Mouse (Mus musculus) liver, embryonic 14.5 days (tissue): ENCODE data around the gene Copb2. TPM values are rescaled to one million over a fixed set of nuclear protein-coding genes. Genes with fewer than 3 reads are reported as not detected.

Experiments used
- ATAC-seq: fragments of 200-750 bp; cut with Nextera tagmentation; 2 replicates; pipeline ENCODE4 v1.8.0; 2017; ENCODE audit warnings: moderate number of reproducible peaks, mild to moderate bottlenecking, moderate library complexity; ENCODE audit not compliant: insufficient read depth
- DNase-seq, 3 experiments: peaks; one replicate each; pipeline ENCODE4 v3.0.0-alpha.2; 2012 to 2013; ENCODE audit warnings: low read depth in 3 of 3, low spot score in 3 of 3
- H3K27ac ChIP-seq: fragments of 300-500 bp; sonication (generic); 2 replicates; pipeline ENCODE4 v1.5.1; 2014; ENCODE audit warnings: moderate library complexity, mild to moderate bottlenecking, control low read depth, inconsistent platforms
- H3K27me3 ChIP-seq: fragments of 300-500 bp; sonication (generic); 2 replicates; pipeline ENCODE4 v1.6.1; 2014; ENCODE audit warnings: mild to moderate bottlenecking, low read length, moderate library complexity; ENCODE audit not compliant: control insufficient read depth, insufficient read depth
- H3K36me3 ChIP-seq: fragments of 300-500 bp; sonication (generic); replicated peaks from 2 replicates; pipeline ENCODE4 v1.6.1; 2014; ENCODE audit warnings: low read depth; ENCODE audit not compliant: control insufficient read depth, insufficient read depth
- H3K4me1 ChIP-seq, 2 experiments: fragments of 200-500 bp in 1 of 2; fragments of 300-500 bp in 1 of 2; sonication (generic) in 1 of 2; replicated peaks; 2 replicates each; pipeline ENCODE4 v1.6.1; 2012 to 2014; ENCODE audit warnings: antibody characterized with exemption in 1 of 2, inconsistent platforms in 1 of 2, low read length in 1 of 2; ENCODE audit not compliant: control insufficient read depth in 2 of 2, insufficient read depth in 2 of 2
- H3K4me2 ChIP-seq: fragments of 300-500 bp; sonication (generic); 2 replicates; pipeline ENCODE4 v1.6.1; 2014; ENCODE audit warnings: low read depth, mild to moderate bottlenecking, control low read depth, moderate library complexity
- H3K4me3 ChIP-seq, 2 experiments: fragments of 200-500 bp in 1 of 2; fragments of 300-500 bp in 1 of 2; sonication (generic) in 1 of 2; 2 replicates each; pipeline ENCODE4 v1.5.1; 2012 to 2014; ENCODE audit warnings: low read depth in 2 of 2, low read length in 2 of 2, mild to moderate bottlenecking in 2 of 2, control low read depth in 1 of 2, inconsistent platforms in 1 of 2, moderate library complexity in 1 of 2; ENCODE audit not compliant: insufficient read depth in 1 of 2
- H3K9ac ChIP-seq: fragments of 300-500 bp; sonication (generic); replicated peaks from 2 replicates; pipeline ENCODE4 v1.6.1; 2014; ENCODE audit warnings: mild to moderate bottlenecking, control low read depth, moderate library complexity
- H3K9me3 ChIP-seq: fragments of 300-500 bp; sonication (generic); 2 replicates; pipeline ENCODE4 v1.6.1; 2016; ENCODE audit warnings: low read length, mixed read lengths; ENCODE audit not compliant: control insufficient read depth
- CTCF ChIP-seq: IDR thresholded peaks from 2 replicates; pipeline ENCODE4 v1.5.1; 2016; ENCODE audit warnings: antibody characterized with exemption, low read depth, control low read depth
- EP300 ChIP-seq: IDR thresholded peaks from 2 replicates; pipeline ENCODE4 v1.6.1; 2016; ENCODE audit warnings: antibody characterized with exemption, low read depth
- WGBS: fragments of 180-500 bp; shearing (Covaris S2); extraction: QIAGEN DNeasy Blood & Tissue Kit; methylation state at CpG from one replicate; pipeline ENCODE4 v1.1.7; 2014; ENCODE audit not compliant: insufficient replicate concordance; 5-methylcytosine and 5-hydroxymethylcytosine counted together
- polyA plus RNA-seq, 2 experiments: library from polyadenylated mRNA; depleted of rRNA in 1 of 2; stranded (reverse) in 1 of 2; unstranded in 1 of 2; fragments of >200 nt; fragmentation: Nextera tagmentation in 1 of 2; extraction: Ambion mirVana in 1 of 2; gene quantifications; 2 replicates each; pipeline versions ENCODE4 v1.2.1 to v1.2.3; 2012 to 2014

The Copb2 gene
- polyA plus RNA-seq, 2 experiments = 40.7 to 76.6 TPM

- Histone ChIP-seq H3K4me1 (peaks cover 5 to 11% of the 10 kb centered on the region in 2 experiments; a peak in 3 of 4 replicates), H3K4me3 (peak overlapping the region; percentile 92 to 100), H3K9me3 (no peaks in the 10 kb centered on the region), H3K36me3 (peaks cover 6% of the 10 kb centered on the region), H3K9ac (no peak overlapping the region), H3K27me3 (no peaks in the 10 kb centered on the region), H3K27ac (no peak overlapping the region), H3K4me2 (peak overlapping the region; percentile 90)
- 39% methylated on average over 11 of the region's 11 CpGs for WGBS
- no peak for DNase-seq
- ATAC-seq = no peak
- TF ChIP-seq CTCF (no peak), EP300 (no peak)
Observed at GRCm38 (mm10) chr9:98601837-98602359, 38.4 kb downstream of the Copb2 start.

DNA sequence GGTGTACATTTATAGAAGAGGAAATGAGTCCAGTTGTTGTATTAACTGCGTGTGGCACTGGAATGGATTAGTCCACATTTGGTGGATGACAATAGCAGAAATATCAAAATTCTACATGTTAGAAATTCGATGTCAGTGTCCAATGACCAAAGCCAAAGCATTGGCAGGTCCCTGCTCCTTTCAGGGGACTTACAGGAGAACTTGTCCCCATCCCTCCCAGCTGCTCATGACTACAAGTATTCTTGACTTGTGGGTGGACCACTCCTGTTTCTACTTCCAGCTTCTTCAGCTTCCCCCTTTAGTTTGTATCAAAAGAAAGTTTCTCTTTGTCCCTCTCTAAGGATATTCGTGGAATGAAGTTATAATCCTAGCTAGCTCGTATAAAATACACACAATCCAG lies 41.4 kb downstream of the Copb2 start:
- ATAC-seq (no peak), DNase-seq (no peak)
- no peak overlapping the region for H3K9ac ChIP-seq
- no peak overlapping the region for H3K27ac ChIP-seq
- WGBS = 33% methylated on average over 4 of the region's 4 CpGs
- no peaks in the 10 kb centered on the region for H3K27me3 ChIP-seq
- H3K4me1 ChIP-seq = peaks cover 5 to 10% of the 10 kb centered on the region in 2 experiments; a peak in 3 of 4 replicates
- no peaks in the 10 kb centered on the region for H3K9me3 ChIP-seq
- H3K4me2 ChIP-seq = no peak overlapping the region
- no peak overlapping the region for H3K4me3 ChIP-seq
- H3K36me3 ChIP-seq = no peaks in the 10 kb centered on the region
- TF ChIP-seq CTCF (no peak), EP300 (no peak)

GRCm38 (mm10) chr9:98628480-98628879 lies 65.0 kb downstream of the Copb2 start:
- Histone ChIP-seq H3K27ac (no peak overlapping the region), H3K27me3 (no peaks in the 10 kb centered on the region), H3K9ac (no peak overlapping the region), H3K4me1 (no peaks in the 10 kb centered on the region), H3K9me3 (no peaks in the 10 kb centered on the region), H3K36me3 (no peaks in the 10 kb centered on the region), H3K4me2 (no peak overlapping the region), H3K4me3 (no peak overlapping the region)
- TF ChIP-seq EP300 (no peak), CTCF (peak; percentile 73)
- DNase-seq = no peak
- ATAC-seq = no peak
- WGBS = 17% methylated on average over 3 of the region's 3 CpGs

- no peaks in the 10 kb centered on the region for H3K4me1 ChIP-seq
- no peaks in the 10 kb centered on the region for H3K9me3 ChIP-seq
- no peak overlapping the region for H3K9ac ChIP-seq
- no peaks in the 10 kb centered on the region for H3K27me3 ChIP-seq
- TF ChIP-seq CTCF (no peak), EP300 (no peak)
- H3K4me2 ChIP-seq = no peak overlapping the region
- ATAC-seq (no peak), DNase-seq (no peak)
- H3K27ac ChIP-seq = no peak overlapping the region
- no peaks in the 10 kb centered on the region for H3K36me3 ChIP-seq
- H3K4me3 ChIP-seq = no peak overlapping the region
- WGBS = 48% methylated on average over 13 of the region's 13 CpGs
Observed at GRCm38 (mm10) chr9:98633287-98634162, 70.0 kb downstream of the Copb2 start.

Other genes with a start within 250 kb of the Copb2 start
- 19.1 and 32.0 TPM in 2 replicates for gene Rbp1, start 140.8 kb upstream of the Copb2 start, polyA plus RNA-seq (2012; rRNA removed)
- gene Rbp1, start 140.8 kb upstream of the Copb2 start, polyA plus RNA-seq (2014; fragmentation: Nextera tagmentation; extraction: Ambion mirVana) = 34.1 and 35.5 TPM in 2 replicates
- 3.3 and 7.4 TPM in 2 replicates for gene Rbp2, start 77.6 kb upstream of the Copb2 start, polyA plus RNA-seq (2012; rRNA removed)
- 3.8 and 5.1 TPM in 2 replicates for gene Rbp2, start 77.6 kb upstream of the Copb2 start, polyA plus RNA-seq (2014; fragmentation: Nextera tagmentation; extraction: Ambion mirVana)
- 24.3 and 27.9 TPM in 2 replicates for gene Mrps22, start 37.9 kb downstream of the Copb2 start, polyA plus RNA-seq (2012; rRNA removed)
- 44.9 and 49.9 TPM in 2 replicates for gene Mrps22, start 37.9 kb downstream of the Copb2 start, polyA plus RNA-seq (2014; fragmentation: Nextera tagmentation; extraction: Ambion mirVana)